Mouse (Mus musculus): ENCODE results near the gene Tmem246.
"Not testable (repeated sequence)": the region's sequence is repeated elsewhere in the genome, so short reads cannot be mapped to it uniquely, and the experiment has no call there.

Tmem246 gene

GRCm38 (mm10) chr4:49597183-49598100 lies at the start of gene Tmem246:
Gene Tmem246, minus strand, starts transcription at chr4:49597876.
- DNase-seq (ENCODE audit: low spot score) = peak; percentile 49

GRCm38 (mm10) chr4:49639913-49640312 lies 42.2 kb upstream of the Tmem246 start:
- no peak for DNase-seq (ENCODE audit: low spot score)

- DNase-seq (ENCODE audit: low spot score) = no peak
Observed at GRCm38 (mm10) chr4:49637821-49638220, 40.1 kb upstream of the Tmem246 start.

- DNase-seq (ENCODE audit: low spot score) = no peak
Observed at GRCm38 (mm10) chr4:49632139-49632481, 34.4 kb upstream of the Tmem246 start.

- peak; percentile 91 for DNase-seq (ENCODE audit: low spot score)
Observed at GRCm38 (mm10) chr4:49631319-49632138, 33.9 kb upstream of the Tmem246 start, which contains the start of gene Rnf20. Gene Rnf20, plus strand, starts transcription at chr4:49632006.

GRCm38 (mm10) chr4:49628941-49629340 lies 31.3 kb upstream of the Tmem246 start:
- DNase-seq (ENCODE audit: low spot score) = no peak

- peak; percentile 57 for DNase-seq (ENCODE audit: low spot score)
Observed at GRCm38 (mm10) chr4:49626973-49627372, 29.3 kb upstream of the Tmem246 start.

GRCm38 (mm10) chr4:49624969-49625368 lies 27.3 kb upstream of the Tmem246 start:
- DNase-seq (ENCODE audit: low spot score) = not testable (repeated sequence)

- no peak for DNase-seq (ENCODE audit: low spot score)
Observed at GRCm38 (mm10) chr4:49623916-49624315, 26.2 kb upstream of the Tmem246 start.

- DNase-seq (ENCODE audit: low spot score) = no peak
Observed at GRCm38 (mm10) chr4:49622272-49622671, 24.6 kb upstream of the Tmem246 start.

GRCm38 (mm10) chr4:49619861-49620260 lies 22.2 kb upstream of the Tmem246 start:
- not testable (repeated sequence) for DNase-seq (ENCODE audit: low spot score)

GRCm38 (mm10) chr4:49616924-49617323 lies 19.2 kb upstream of the Tmem246 start:
- DNase-seq (ENCODE audit: low spot score) = no peak

- DNase-seq (ENCODE audit: low spot score) = no peak
Observed at GRCm38 (mm10) chr4:49605459-49605858, 7.8 kb upstream of the Tmem246 start.

- no peak for DNase-seq (ENCODE audit: low spot score)
Observed at GRCm38 (mm10) chr4:49604616-49605015, 6.9 kb upstream of the Tmem246 start.

- no peak for DNase-seq (ENCODE audit: low spot score)
Observed at GRCm38 (mm10) chr4:49604016-49604546, 6.4 kb upstream of the Tmem246 start.

- DNase-seq (ENCODE audit: low spot score) = no peak
Observed at GRCm38 (mm10) chr4:49603161-49603560, 5.5 kb upstream of the Tmem246 start.

- DNase-seq (ENCODE audit: low spot score) = no peak
Observed at GRCm38 (mm10) chr4:49596846-49597182, 862 bp downstream of the Tmem246 start.

GRCm38 (mm10) chr4:49590152-49590551 lies 7.5 kb downstream of the Tmem246 start:
- DNase-seq (ENCODE audit: low spot score) = no peak

GRCm38 (mm10) chr4:49586811-49587210 lies 10.9 kb downstream of the Tmem246 start:
- no peak for DNase-seq (ENCODE audit: low spot score)

GRCm38 (mm10) chr4:49585524-49586101 lies 12.1 kb downstream of the Tmem246 start:
- DNase-seq (ENCODE audit: low spot score) = no peak

GRCm38 (mm10) chr4:49583965-49584831 lies 13.5 kb downstream of the Tmem246 start:
- DNase-seq (ENCODE audit: low spot score) = no peak
